Mouse (Mus musculus) embryonic fibroblast, embryonic 13.5 days (primary cell): ENCODE results near the gene Tmprss12.

Experiments
- CTCF ChIP-seq: IDR thresholded peaks from 2 replicates; pipeline ENCODE4 v1.5.1; 2011; ENCODE audit warnings: mild to moderate bottlenecking, control low read depth, low read length, moderate library complexity, borderline replicate concordance; ENCODE audit not compliant: insufficient read depth
- POLR2A ChIP-seq: IDR thresholded peaks from 2 replicates; pipeline ENCODE4 v1.6.1; 2011; ENCODE audit warnings: low read depth, mild to moderate bottlenecking, control low read depth, low read length, moderate library complexity

DNA sequence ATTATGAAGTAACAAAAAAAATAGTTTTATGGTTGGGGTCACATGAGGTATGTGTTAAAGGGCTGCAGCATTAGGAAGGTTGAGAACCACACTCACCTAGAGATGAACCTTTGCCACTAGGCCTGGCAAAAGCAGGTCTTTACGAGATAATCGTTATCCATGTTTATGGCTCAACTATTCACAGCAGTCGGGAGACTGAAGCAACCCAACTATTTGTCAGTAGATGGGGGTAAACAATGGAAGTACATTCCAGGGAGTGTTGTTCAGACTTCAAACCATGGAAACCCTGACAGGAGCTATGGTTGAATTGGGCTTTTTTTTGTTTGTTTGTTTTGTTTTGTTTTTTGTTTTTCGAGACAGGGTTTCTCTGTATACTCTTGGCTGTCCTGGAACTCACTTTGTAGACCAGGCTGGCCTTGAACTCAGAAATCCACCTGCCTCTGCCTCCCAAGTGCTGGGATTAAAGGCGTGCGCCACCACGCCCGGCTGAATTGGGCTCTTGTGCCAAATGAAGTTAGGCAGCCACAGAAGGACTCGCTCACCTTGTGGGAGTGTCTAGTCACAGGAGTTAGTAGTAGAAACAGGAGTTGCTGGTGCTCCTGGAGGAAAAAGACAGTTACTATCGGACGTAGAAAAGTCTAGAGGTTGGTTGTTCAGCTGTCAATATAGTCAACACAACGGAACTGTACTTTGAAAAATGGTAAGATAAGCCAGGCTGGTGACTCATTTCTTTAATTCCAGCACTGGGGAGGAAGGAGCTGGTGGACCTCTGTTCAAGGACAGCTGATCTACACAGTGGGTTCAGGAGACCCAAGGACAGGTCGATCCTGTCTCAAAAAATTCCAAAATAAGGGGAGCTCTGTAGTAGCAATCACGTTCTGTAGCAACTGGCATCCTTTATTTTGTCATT lies 48.8 kb upstream of the Tmprss12 start:
- no peak for TF ChIP-seq CTCF
- no peak for TF ChIP-seq POLR2A
